Mouse (Mus musculus) hindbrain, embryonic 16.5 days (tissue): ENCODE measurements at regions not wholly inside any gene's neighbourhood (a gene's known extent, or its start where the extent isn't known, plus 50 kb on each side); places are given as distances from the start of the nearest gene placed in this dataset.

Experiments used
- ATAC-seq: fragments of 200-750 bp; cut with Nextera tagmentation; 2 replicates; pipeline ENCODE4 v1.8.0; 2017; ENCODE audit warnings: moderate TSS enrichment, moderate library complexity
- H3K27ac ChIP-seq: fragments of 300-500 bp; sonication (generic); 2 replicates; pipeline ENCODE4 v1.5.1; 2014; ENCODE audit warnings: low read depth, mild to moderate bottlenecking, control low read depth, low read length, moderate library complexity
- H3K27me3 ChIP-seq: fragments of 300-500 bp; sonication (generic); replicated peaks from 2 replicates; pipeline ENCODE4 v1.6.1; 2014; ENCODE audit warnings: low read length; ENCODE audit not compliant: control insufficient read depth, insufficient read depth
- H3K36me3 ChIP-seq: fragments of 300-500 bp; sonication (generic); 2 replicates; pipeline ENCODE4 v1.6.1; 2014; ENCODE audit warnings: mild to moderate bottlenecking, low read length, moderate library complexity, mixed read lengths; ENCODE audit not compliant: control insufficient read depth, insufficient read depth
- H3K4me1 ChIP-seq: fragments of 300-500 bp; sonication (generic); 2 replicates; pipeline ENCODE4 v1.6.1; 2014; ENCODE audit warnings: low read depth, low read length; ENCODE audit not compliant: control insufficient read depth, insufficient read depth
- H3K4me2 ChIP-seq: fragments of 300-500 bp; sonication (generic); 2 replicates; pipeline ENCODE4 v1.6.1; 2014; ENCODE audit warnings: mild to moderate bottlenecking, low read length, control low read depth, moderate library complexity
- H3K4me3 ChIP-seq: fragments of 300-500 bp; sonication (generic); 2 replicates; pipeline ENCODE4 v1.5.1; 2014; ENCODE audit warnings: mild to moderate bottlenecking, low read length, control low read depth, moderate library complexity
- H3K9ac ChIP-seq: fragments of 300-500 bp; sonication (generic); 2 replicates; pipeline ENCODE4 v1.6.1; 2014; ENCODE audit warnings: low read depth, mild to moderate bottlenecking, control low read depth, low read length, moderate library complexity
- H3K9me3 ChIP-seq: fragments of 300-500 bp; sonication (generic); 2 replicates; pipeline ENCODE4 v1.6.1; 2014; ENCODE audit warnings: mild to moderate bottlenecking, low read length, moderate library complexity; ENCODE audit not compliant: control insufficient read depth
- WGBS: fragments of 180-500 bp; shearing (Covaris S2); extraction: QIAGEN DNeasy Blood & Tissue Kit; methylation state at CpG from one replicate; pipeline ENCODE4 v1.1.7; 2014; 5-methylcytosine and 5-hydroxymethylcytosine counted together

GRCm38 (mm10) chr16:93056295-93056694, 230.3 kb upstream of the Runx1 start:
- 51% methylated on average over 3 of the region's 3 CpGs for WGBS
- no peaks in the 10 kb centered on the region for H3K27me3 ChIP-seq
- H3K9me3 ChIP-seq = no peaks in the 10 kb centered on the region
- H3K4me3 ChIP-seq = no peak overlapping the region
- no peaks in the 10 kb centered on the region for H3K4me1 ChIP-seq
- no peaks in the 10 kb centered on the region for H3K36me3 ChIP-seq
- H3K27ac ChIP-seq = no peak overlapping the region
- H3K9ac ChIP-seq = no peak overlapping the region
- no peak for ATAC-seq
- H3K4me2 ChIP-seq = no peak overlapping the region

GRCm38 (mm10) chr16:93055545-93055944, 229.6 kb upstream of the Runx1 start:
- Histone ChIP-seq H3K27me3 (no peaks in the 10 kb centered on the region), H3K36me3 (no peaks in the 10 kb centered on the region), H3K4me1 (no peaks in the 10 kb centered on the region), H3K9me3 (no peaks in the 10 kb centered on the region), H3K4me3 (no peak overlapping the region), H3K4me2 (no peak overlapping the region), H3K9ac (no peak overlapping the region), H3K27ac (no peak overlapping the region)
- no peak for ATAC-seq
- 86% methylated on average over 4 of the region's 4 CpGs for WGBS

- H3K4me1 ChIP-seq = no peaks in the 10 kb centered on the region
- H3K27ac ChIP-seq = no peak overlapping the region
- 79% methylated on average over 6 of the region's 6 CpGs for WGBS
- H3K9me3 ChIP-seq = no peaks in the 10 kb centered on the region
- no peak overlapping the region for H3K4me3 ChIP-seq
- no peaks in the 10 kb centered on the region for H3K36me3 ChIP-seq
- no peak for ATAC-seq
- no peaks in the 10 kb centered on the region for H3K27me3 ChIP-seq
- no peak overlapping the region for H3K9ac ChIP-seq
- no peak overlapping the region for H3K4me2 ChIP-seq
Observed at GRCm38 (mm10) chr16:93051233-93051632, 225.3 kb upstream of the Runx1 start.

GRCm38 (mm10) chr16:93048418-93048932, 222.5 kb upstream of the Runx1 start:
- Histone ChIP-seq H3K4me1 (no peaks in the 10 kb centered on the region), H3K36me3 (no peaks in the 10 kb centered on the region), H3K27me3 (no peaks in the 10 kb centered on the region), H3K9ac (no peak overlapping the region), H3K27ac (no peak overlapping the region), H3K9me3 (no peaks in the 10 kb centered on the region), H3K4me3 (no peak overlapping the region), H3K4me2 (no peak overlapping the region)
- no peak for ATAC-seq
- 82% methylated on average over 9 of the region's 9 CpGs for WGBS

- 82% methylated on average over 1 of the region's 1 CpGs for WGBS
- H3K4me2 ChIP-seq = no peak overlapping the region
- H3K27me3 ChIP-seq = no peaks in the 10 kb centered on the region
- H3K27ac ChIP-seq = no peak overlapping the region
- H3K4me3 ChIP-seq = no peak overlapping the region
- no peaks in the 10 kb centered on the region for H3K4me1 ChIP-seq
- no peaks in the 10 kb centered on the region for H3K9me3 ChIP-seq
- no peaks in the 10 kb centered on the region for H3K36me3 ChIP-seq
- H3K9ac ChIP-seq = no peak overlapping the region
- no peak for ATAC-seq
Observed at GRCm38 (mm10) chr16:93047594-93047993, 221.6 kb upstream of the Runx1 start.

GRCm38 (mm10) chr16:93046221-93046620, 220.3 kb upstream of the Runx1 start:
- no peaks in the 10 kb centered on the region for H3K9me3 ChIP-seq
- no peak overlapping the region for H3K9ac ChIP-seq
- no peaks in the 10 kb centered on the region for H3K27me3 ChIP-seq
- H3K4me1 ChIP-seq = no peaks in the 10 kb centered on the region
- no peak overlapping the region for H3K4me2 ChIP-seq
- WGBS = 79% methylated on average over 3 of the region's 3 CpGs
- no peak overlapping the region for H3K27ac ChIP-seq
- no peaks in the 10 kb centered on the region for H3K36me3 ChIP-seq
- H3K4me3 ChIP-seq = no peak overlapping the region
- ATAC-seq = no peak

GRCm38 (mm10) chr16:93043355-93043754, 217.4 kb upstream of the Runx1 start:
- 67% methylated on average over 9 of the region's 9 CpGs for WGBS
- H3K27ac ChIP-seq = no peak overlapping the region
- no peak overlapping the region for H3K4me2 ChIP-seq
- ATAC-seq = no peak
- H3K27me3 ChIP-seq = no peaks in the 10 kb centered on the region
- no peaks in the 10 kb centered on the region for H3K9me3 ChIP-seq
- no peak overlapping the region for H3K9ac ChIP-seq
- H3K4me1 ChIP-seq = no peaks in the 10 kb centered on the region
- no peaks in the 10 kb centered on the region for H3K36me3 ChIP-seq
- H3K4me3 ChIP-seq = no peak overlapping the region

GRCm38 (mm10) chr16:93042941-93043340, 217.0 kb upstream of the Runx1 start:
- Histone ChIP-seq H3K4me3 (no peak overlapping the region), H3K4me2 (no peak overlapping the region), H3K27ac (no peak overlapping the region), H3K4me1 (no peaks in the 10 kb centered on the region), H3K9me3 (no peaks in the 10 kb centered on the region), H3K27me3 (no peaks in the 10 kb centered on the region), H3K36me3 (no peaks in the 10 kb centered on the region), H3K9ac (no peak overlapping the region)
- WGBS = 38% methylated on average over 6 of the region's 6 CpGs
- no peak for ATAC-seq

- H3K9me3 ChIP-seq = no peaks in the 10 kb centered on the region
- H3K36me3 ChIP-seq = no peaks in the 10 kb centered on the region
- H3K27me3 ChIP-seq = no peaks in the 10 kb centered on the region
- ATAC-seq = no peak
- no peak overlapping the region for H3K4me2 ChIP-seq
- H3K9ac ChIP-seq = no peak overlapping the region
- no peak overlapping the region for H3K27ac ChIP-seq
- H3K4me1 ChIP-seq = no peaks in the 10 kb centered on the region
- 68% methylated on average over 10 of the region's 10 CpGs for WGBS
- H3K4me3 ChIP-seq = no peak overlapping the region
Observed at GRCm38 (mm10) chr16:93042491-93042890, 216.5 kb upstream of the Runx1 start.

GRCm38 (mm10) chr16:93041887-93042286, 215.9 kb upstream of the Runx1 start:
- Histone ChIP-seq H3K4me2 (no peak overlapping the region), H3K4me3 (no peak overlapping the region), H3K36me3 (no peaks in the 10 kb centered on the region), H3K27me3 (no peaks in the 10 kb centered on the region), H3K9me3 (no peaks in the 10 kb centered on the region), H3K4me1 (no peaks in the 10 kb centered on the region), H3K27ac (no peak overlapping the region), H3K9ac (no peak overlapping the region)
- 94% methylated on average over 3 of the region's 3 CpGs for WGBS
- ATAC-seq = no peak
